Mouse (Mus musculus): ENCODE results near the gene Npas2. TPM values are rescaled to one million over a fixed set of nuclear protein-coding genes. Genes with fewer than 3 reads are reported as not detected.

Gene Npas2
- total RNA-seq, 2 experiments from 2014 or later, result 58.8 to 70.4 TPM

DNA sequence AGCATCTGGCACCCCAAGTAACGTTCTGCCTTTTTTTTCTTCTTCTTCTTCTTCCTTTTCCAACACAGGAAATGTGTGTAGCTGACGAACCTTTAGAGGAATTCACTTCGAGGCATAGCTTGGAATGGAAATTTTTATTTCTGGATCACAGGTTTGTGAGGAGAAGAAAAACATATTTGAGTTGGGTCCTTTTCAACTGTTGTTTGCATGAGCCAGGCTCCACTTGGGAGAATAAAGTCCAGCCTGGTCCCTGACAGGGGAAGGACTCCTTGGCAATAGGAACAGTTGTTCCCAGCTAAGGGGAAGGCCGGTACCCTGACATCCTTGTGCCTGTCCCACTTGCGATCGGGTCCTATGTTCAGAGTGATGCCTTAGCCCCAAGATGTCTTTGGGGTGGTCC, 131.7 kb downstream of the Npas2 start:
- DNase-seq (ENCODE audit: low spot score in 2 of 2), result no peak

DNA sequence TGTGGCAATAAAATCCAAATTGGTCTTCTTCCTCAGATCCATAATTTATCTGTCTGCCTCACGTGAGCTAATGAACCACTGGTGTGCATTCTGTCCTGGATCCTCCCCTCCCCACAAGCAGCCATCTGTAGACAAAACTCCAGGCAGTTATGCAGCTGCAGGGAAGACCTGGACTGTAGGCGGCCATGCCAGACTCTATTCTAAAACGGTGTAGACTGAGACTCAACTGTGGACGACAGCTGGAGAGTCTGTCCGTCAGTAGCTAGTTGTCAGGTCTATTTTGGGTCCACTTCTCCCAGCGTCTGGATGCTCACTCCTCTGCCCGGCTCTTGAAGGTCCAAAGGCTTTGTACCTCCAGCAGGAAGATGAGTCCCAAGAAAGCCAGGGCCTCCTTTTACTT, 134.0 kb downstream of the Npas2 start:
- DNase-seq (ENCODE audit: low spot score in 2 of 2), result peak in 1 of 2 experiments; percentile 54

- no peak for DNase-seq (ENCODE audit: low spot score in 2 of 2)
Observed at GRCm38 (mm10) chr1:39330857-39331594, 137.5 kb downstream of the Npas2 start.

GRCm38 (mm10) chr1:39332456-39332855, 138.9 kb downstream of the Npas2 start:
- no peak for DNase-seq (ENCODE audit: low spot score in 2 of 2)

- no peak for DNase-seq (ENCODE audit: low spot score in 2 of 2)
Observed at GRCm38 (mm10) chr1:39335561-39336196, 142.1 kb downstream of the Npas2 start.

- DNase-seq (ENCODE audit: low spot score in 2 of 2), result no peak
Observed at GRCm38 (mm10) chr1:39336788-39337187, 143.3 kb downstream of the Npas2 start.

- no peak for DNase-seq (ENCODE audit: low spot score in 2 of 2)
Observed at GRCm38 (mm10) chr1:39338831-39339230, 145.3 kb downstream of the Npas2 start.

DNA sequence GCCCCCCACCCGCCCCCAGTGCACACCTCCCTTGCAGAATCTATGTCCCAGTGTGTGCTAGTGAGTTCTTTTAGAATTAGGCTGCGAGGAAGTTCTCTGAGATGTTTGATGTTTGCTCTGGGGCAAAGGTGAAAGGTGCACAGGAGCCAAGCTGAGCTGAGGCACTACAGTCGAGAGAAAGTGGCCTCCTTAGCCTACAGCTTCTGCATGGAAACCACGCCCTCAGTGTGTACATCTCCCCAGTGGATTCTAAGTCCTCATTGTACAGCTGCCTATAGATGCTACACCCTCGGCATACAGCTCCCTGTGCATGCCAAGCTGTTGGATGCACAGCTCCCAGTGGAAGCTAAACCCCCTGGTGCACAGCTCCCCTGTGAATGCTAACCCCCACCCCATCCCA, 145.9 kb downstream of the Npas2 start:
- no peak for DNase-seq (ENCODE audit: low spot score in 2 of 2)

GRCm38 (mm10) chr1:39340156-39340555, 146.6 kb downstream of the Npas2 start:
- no peak for DNase-seq (ENCODE audit: low spot score in 2 of 2)

DNA sequence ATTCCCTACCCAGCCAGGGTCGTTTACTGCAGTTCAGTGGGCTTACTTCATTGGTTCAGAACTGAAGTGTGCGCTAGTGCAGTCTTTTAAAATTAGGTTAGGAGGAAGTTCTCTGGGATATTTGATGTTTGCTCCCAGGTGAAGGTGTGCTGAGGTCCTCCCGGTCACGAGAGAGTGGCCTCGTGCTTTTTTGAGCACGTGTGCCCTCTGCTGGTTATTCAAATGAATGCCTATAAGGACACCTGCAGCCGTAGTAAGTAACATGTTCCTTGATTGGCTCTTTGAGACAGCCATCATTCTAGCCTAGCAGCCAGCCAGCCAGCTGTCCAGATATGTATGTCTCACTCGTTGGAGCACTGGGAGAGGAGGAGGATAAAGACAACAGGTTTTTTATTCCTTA, 147.1 kb downstream of the Npas2 start:
- peak in 1 of 2 experiments; percentile 53 for DNase-seq (ENCODE audit: low spot score in 2 of 2)

DNA sequence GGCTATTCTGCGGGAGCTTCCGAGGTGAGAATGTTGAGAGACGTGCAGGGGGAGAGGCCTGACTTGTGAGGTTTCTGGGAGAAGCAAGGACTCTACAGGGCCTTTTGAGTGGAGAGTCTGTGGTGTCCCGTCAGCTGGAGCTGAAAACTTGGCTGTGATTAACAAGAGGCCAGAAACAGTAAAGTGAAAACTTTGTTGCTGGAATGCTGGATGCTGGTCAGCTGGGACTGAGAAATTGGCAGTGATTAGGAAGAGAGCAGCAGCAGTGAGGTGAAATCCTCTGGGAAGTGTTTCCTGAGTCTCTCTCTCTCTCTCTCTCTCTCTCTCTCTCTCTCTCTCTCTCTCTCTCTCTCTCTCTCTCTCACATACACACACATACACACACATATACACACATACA, 148.3 kb downstream of the Npas2 start:
- DNase-seq (ENCODE audit: low spot score in 2 of 2), result no peak

DNA sequence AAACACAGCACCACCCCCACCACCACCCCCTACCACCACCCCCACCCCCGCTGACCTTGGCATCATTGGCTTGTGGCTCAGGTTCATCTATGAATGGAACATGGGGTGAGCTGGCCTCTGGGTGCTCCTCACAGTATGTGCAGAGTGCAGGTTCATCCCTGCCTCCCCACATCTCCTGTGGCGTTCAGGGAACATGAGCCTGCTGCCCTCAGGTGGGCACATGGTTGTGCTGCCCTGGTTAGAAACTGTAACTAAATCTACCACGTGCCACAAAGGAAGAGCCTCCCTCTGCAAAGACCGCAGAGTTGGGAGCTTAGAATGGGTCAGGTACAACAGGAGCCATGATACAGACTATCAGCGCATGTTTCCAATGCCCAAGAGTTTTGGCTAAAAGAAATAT, 149.7 kb downstream of the Npas2 start:
- no peak for DNase-seq (ENCODE audit: low spot score in 2 of 2)

GRCm38 (mm10) chr1:39344981-39345600, 151.6 kb downstream of the Npas2 start:
- no peak for DNase-seq (ENCODE audit: low spot score in 2 of 2)

DNA sequence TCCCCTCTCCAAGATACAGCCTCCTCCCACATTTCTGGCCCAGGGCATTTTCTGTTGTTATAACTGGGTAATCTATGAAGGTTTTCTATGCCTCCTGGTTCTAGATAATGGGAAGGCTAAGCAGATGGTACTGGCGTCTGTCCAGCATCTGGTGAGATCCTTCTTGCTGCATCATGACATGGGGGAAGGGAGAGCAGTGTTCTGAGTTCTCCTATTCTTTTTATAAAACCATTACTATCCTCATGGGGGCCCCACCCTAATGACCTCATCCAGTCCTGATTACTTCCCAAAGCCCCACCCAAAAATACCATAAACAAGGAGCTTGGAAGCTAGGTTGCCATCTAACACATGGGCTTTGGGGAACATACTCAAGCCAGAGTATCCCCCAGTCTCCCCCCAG, 155.5 kb downstream of the Npas2 start:
- DNase-seq (ENCODE audit: low spot score in 2 of 2), result peak; percentile 58 to 60

DNA sequence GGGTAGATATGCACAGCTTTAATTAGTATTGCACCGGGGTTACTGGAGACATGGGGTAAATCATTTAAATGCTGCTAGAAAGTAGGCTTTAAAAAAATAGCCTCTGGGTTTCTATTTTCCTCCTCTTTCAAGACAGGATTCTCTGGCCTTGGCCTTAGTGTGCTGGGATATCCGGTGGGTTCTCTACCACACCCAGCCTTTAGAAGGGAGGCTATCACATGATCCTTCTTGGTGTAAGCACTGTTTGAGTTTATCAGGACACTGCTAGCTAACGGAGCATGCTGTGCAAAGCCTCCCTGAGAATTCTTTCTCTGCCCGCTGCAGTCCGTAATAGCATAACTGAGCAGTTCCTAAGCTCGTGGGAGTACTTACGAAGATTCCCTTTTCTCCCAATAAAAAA, 155.9 kb downstream of the Npas2 start:
- DNase-seq (ENCODE audit: low spot score in 2 of 2), result no peak

GRCm38 (mm10) chr1:39361754-39362514, 168.4 kb downstream of the Npas2 start:
- no peak for DNase-seq (ENCODE audit: low spot score in 2 of 2)

DNA sequence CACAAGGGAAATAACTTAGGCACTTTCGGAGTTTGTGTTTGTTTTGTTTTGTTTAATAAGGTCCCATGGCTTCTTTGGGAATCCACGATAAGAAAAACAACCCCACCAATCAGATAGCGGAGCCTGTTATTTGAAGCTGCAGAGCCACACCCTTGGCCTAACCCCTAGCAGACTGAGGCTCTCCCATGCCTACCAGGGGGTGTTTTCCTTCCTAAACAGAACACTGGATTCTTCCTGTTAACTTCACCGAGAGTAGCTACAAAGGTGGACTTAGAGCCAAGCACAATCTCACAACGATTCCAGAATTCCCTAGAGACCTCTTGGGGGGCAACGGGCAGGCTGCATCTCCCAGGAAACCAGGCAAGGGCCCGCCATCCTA, 169.0 kb downstream of the Npas2 start:
- no peak for DNase-seq (ENCODE audit: low spot score in 2 of 2)

DNA sequence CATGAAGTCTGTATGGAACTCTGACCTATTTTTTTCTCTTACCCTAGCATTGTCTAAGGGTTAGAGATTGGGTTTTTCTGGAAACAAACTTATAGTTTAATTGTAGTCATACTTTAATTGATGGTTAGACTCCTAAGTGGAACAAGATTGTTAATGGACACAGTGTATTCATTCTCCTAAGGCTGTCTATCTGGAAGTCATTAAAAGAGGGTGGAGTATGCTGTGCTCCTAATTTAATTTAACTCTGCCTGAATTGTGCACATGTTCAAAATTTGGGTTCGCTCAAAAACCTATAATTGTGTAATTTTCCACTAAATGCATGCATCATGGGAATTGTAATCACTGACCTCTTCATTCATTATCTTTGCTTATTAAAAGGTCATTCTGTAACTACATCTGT, 172.0 kb downstream of the Npas2 start:
- no peak for DNase-seq (ENCODE audit: low spot score in 2 of 2)

GRCm38 (mm10) chr1:39367045-39367444, 173.5 kb downstream of the Npas2 start:
- DNase-seq (ENCODE audit: low spot score in 2 of 2), result no peak

DNA sequence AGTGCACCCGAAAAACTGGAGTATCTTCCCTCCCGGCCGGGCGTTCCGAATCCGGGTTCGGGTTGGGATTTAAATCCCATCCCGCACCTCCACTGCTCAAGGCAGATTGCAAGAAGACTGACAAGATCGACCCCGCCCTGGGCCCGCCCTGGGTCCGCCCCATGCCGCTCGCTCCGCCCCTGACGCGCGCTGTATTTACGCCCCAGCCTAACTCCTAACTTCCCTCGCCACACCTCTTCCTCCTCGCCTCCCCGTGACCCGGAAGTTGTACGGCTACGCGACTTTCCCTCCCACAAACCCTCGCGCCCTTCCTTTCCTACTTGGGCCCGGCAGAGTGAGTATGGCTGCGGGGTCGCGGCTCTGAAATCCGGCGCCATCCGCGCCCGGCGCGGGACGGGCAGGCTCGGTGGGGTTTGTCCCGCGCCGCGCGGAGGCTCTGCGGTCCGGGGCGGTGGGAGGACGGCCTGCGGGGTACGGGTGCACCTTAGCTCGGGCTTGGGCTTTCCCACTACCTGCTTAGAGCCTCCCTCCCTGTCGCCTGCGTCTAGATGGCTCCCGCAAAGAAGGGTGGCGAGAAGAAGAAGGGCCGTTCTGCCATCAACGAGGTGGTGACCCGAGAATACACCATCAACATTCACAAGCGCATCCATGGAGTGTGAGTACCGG, 174.2 kb downstream of the Npas2 start, which contains the start of gene Rpl31:
Gene Rpl31 (plus strand): TSS at position 242 of the 666 bp plus-strand sequence.
- DNase-seq (ENCODE audit: low spot score in 2 of 2), result peak; percentile 96 to 99

DNA sequence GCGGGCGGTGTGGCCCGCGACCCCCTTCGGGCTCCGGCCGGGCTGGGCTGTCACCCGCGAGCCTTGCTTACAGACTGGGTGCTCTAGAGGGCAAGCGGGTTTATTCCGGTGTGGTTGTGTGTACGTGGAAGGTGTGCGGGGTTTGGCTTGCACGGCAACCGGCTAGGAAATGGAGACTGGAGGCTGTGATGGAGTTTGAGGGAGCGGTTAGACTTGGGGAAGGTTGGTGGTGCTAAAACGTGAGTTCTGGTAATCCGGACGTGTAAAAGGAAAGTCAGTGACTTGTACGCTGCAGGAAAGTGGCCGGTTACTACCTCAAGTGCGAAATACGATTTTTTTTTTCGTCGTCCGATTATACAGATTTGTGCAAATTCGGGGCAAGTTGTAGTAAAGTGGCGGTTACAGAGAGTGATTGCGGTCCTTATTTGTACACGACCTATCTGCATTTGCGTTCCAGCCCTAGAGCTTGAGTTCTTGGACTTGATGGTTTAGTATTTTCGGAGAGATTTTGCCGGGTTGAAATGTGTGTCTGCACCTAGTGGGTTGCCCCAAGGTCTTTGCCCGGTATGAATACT, 174.8 kb downstream of the Npas2 start:
- DNase-seq (ENCODE audit: low spot score in 2 of 2), result peak in 1 of 2 experiments; percentile 37
